Mouse (Mus musculus) right cerebral cortex, postnatal 36 days (tissue): ENCODE results near the gene Smim12.

Source experiments
- DNase-seq, 2 experiments: peaks; one replicate each; pipeline ENCODE4 v3.0.0; 2022; ENCODE audit warnings: low spot score in 2 of 2, mixed read lengths in 1 of 2

Gene Smim12

DNA sequence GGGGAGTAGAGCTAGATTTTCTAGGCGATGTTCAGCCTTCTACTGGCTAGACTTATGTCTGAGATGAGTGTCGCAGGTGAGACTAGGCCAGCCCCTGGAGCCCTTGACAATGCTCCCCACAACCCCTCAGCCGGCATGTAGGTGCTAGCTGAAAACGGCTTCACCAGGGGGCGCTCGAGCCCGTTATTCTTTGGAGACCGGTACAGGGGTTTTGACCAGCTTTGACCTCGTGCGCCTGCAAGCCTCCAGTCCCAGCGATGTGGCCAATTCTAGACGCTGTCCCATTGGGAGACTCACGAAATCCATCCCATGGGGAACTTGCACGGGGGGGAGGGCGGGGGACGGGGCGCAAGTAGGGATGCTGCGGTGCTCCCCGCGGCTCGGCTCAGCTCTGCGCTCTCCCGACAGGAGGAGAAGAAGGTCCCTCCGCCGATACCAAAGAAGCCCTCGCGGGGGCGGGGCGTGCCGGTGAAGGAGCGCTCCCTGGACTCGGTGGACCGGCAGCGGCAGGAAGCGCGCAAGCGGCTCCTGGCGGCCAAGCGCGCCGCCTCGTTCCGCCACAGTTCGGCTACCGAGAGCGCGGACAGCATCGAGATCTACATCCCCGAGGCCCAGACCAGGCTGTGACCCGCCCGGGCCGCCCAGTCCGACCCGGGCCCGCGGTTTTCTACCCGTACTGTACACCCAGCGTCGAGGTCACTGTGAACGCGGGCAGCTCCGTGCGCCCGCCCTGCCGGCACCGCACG is 7.7 kb upstream of the Smim12 start:
- no peak for DNase-seq

DNA sequence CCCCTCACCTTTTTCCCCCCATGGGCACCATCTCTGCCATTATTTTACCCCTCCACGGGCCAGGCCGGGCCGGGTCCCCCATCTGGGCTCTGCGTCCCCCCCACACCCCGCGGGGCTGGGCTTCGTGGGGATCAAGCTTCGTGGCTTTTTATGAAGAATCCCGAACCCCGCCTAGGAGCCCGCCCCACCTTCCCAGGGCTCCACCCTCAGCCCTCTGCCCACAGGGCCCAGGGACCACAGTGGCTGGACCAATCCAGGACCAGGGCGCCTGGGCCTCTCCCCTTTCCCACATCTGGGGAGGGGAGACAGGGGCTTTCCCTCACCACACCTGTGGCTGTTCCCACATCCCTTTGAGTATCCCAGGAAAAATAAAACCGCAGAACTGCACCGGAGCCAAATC is 7.0 kb upstream of the Smim12 start:
- DNase-seq: no peak

GRCm38 (mm10) chr4:127237271-127237670 is 6.3 kb upstream of the Smim12 start:
- DNase-seq: no peak

DNA sequence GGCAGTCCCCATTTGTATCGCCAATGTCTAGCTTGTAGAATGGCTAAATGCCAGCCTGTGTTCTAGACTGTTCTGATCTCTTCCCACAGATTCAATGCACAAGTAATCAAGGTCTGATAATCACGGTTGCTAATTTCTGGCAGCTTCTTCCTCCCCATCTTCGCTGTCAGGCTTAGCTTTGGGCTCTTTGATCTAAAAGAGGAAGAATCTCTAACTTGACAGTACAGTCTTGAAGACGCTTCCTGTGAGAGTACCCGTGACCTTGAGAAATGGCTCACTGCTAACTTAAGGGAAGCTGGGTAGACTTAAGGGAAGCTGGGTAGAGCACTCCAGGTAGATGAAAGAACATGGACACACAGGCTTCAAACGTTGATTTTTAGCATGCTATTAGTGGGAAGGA is 888 bp upstream of the Smim12 start:
- no peak for DNase-seq

- no peak for DNase-seq
Measured at GRCm38 (mm10) chr4:127243953-127244352, 369 bp downstream of the Smim12 start.

GRCm38 (mm10) chr4:127249701-127250349 is 6.2 kb downstream of the Smim12 start:
- peak; percentile 92 to 95 for DNase-seq

GRCm38 (mm10) chr4:127251963-127252585 is 8.5 kb downstream of the Smim12 start:
- no peak for DNase-seq

- DNase-seq: no peak
Measured at GRCm38 (mm10) chr4:127256739-127257138, 13.2 kb downstream of the Smim12 start.

DNA sequence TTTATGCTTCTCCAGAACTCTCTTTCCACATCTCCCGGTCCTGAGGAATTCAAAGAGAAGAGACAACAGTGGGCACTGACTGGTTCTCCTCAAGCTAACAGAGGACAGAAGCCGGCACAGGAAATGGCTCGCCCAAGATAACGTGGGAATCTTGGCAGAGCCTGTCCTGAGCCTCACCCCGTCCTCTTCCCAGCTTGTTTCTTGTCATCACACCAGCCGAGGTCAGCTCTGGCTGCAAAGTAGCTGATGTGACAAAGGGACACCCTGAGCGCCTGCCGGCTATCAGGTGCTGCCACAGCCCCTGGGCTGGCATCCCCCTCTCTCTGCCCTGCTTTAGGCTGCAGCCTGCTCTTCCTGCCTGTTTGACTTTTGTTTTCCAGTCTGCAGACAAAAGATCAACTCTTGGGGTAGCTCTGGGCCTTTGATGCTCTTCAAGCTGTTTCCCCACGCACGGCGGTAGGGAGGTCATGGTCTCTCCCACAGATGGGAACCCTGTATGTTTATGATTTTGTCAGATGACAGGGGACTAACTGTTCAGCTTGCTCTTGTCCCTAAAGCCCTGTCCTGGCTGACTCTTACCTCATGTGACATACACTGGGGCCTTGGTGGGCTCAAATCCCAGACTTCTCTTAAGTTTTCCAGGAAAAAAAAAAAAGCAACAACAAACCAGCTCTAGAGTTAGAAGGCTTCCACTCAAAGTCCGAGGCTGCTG is 14.8 kb downstream of the Smim12 start:
- DNase-seq: no peak

- DNase-seq: no peak
Measured at GRCm38 (mm10) chr4:127261601-127262000, 18.0 kb downstream of the Smim12 start.

DNA sequence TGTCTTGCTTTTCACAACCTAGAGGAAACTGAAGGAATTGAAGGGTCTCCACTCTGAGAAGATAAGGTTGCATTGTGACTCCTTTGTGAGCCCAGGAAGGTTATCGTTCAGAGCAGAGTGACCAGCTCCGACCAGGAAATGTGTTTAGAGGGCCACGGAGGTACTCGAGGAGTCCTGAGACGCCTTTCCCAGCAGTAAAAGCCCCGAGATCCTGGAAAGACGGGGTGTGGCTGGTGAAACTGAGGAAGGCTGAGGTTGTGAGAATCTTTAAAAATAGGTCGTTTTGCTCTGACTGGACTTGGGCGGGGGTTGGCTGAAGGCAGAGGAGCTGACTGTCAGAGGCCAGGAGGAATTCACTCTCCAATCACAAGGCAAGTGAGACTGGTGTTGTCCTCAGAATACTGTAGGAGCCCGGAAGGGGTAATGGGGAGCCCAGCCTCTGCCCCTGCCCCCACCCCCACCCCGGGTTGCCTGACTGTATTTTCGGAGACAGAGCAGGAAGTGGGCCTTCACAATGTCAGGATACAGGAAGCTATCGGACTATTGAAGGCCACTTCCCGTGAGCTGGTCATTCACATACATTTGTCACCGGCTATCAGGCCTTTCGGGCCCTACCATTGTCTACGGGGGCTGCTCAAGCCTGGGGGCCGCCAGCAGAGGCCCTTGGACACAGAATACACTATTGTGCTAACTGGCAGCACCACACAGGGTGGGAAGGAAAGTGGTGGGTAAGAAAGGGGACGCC is 20.0 kb downstream of the Smim12 start:
- no peak for DNase-seq

DNA sequence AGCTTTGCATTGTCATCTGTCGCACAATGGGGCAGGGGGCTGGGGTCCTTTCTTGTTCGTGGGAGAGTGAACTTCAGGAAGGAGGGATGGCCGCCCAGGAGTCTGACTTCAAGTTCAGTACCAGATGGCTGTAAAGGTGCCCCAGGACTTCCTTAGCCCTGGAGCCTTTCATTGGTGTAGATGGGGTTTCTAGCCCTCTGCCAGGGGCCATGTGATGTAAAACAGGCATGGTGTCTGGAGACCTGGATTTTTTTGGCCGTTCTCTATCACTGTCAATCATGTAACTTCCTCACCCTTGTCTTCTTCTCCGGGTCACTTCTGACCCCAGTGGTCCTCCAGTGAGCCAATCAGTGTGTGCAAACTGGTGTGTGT is 20.6 kb downstream of the Smim12 start:
- no peak for DNase-seq

GRCm38 (mm10) chr4:127278451-127279001 is 34.9 kb downstream of the Smim12 start:
- no peak for DNase-seq

DNA sequence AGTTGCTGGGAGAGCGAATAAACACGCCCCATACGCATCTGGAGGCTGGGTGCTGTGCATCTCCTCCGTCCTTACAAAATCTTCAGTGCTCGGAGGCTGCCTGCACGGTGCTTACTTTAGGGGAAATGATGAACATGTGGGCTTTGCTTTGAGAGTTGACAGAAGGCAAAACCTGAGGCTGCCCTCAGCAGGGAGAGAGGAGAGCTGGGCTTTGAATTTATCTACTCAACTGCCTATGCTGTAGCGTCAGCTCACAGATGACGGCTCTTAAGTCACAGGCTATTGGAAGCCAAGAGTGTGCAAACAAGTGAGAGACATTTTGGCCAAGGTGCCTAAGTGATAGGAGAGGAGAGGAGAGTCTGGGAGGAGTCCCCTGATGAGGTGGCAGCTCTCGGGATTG is 35.7 kb downstream of the Smim12 start:
- DNase-seq: no peak

DNA sequence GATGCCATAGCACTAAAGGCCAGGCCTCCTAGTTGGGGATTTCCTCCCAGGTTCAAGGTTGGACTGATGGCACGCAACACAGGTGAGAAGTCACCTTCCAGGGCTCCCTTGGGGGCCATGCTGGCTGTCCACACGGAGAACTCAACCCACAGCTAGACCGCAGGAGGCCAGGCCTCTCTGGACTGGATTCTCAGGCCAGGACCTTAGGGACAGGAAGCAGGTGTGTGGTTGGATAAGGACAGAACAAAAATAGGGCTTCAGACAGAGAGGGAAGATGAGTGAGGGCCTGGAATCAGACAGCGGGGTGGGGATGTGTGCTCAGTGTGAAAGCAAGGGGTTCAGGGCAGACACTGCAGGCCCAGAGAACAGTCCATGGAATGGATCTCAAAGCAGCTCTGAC is 43.3 kb downstream of the Smim12 start:
- DNase-seq: no peak

- DNase-seq: no peak
Measured at GRCm38 (mm10) chr4:127289039-127289548, 45.5 kb downstream of the Smim12 start.

GRCm38 (mm10) chr4:127292631-127293030 is 49.0 kb downstream of the Smim12 start:
- DNase-seq: no peak
